Mouse (Mus musculus): ENCODE data around the gene Anxa4.
A peak's percentile ranks its signal among the peaks of the same experiment; 100 is the strongest.

The Anxa4 gene

GRCm38 (mm10) chr6:86793021-86793815 lies at the start of gene Anxa4:
Anxa4 (minus strand) TSS chr6:86793584.
- DNase-seq (ENCODE audit: low spot score in 2 of 2): peak; percentile 86 to 90

DNA sequence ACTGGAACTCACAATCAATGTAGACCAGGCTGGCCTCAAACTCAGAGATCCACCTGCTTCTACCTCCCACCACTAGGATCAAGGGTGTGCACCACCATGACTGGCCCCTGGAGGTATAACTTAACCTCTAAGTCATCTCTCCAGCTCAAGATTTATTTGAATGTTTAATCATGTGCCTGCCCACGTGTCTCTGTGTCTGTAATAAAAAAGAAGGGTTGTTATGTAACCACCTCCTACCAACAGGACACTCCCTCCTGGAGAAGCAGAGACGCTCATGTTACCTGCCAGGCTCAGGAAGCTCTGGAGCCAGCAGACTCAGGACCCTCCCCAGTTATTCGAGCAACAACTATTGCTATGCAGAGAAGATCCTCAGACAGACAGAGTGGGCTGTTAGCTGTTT lies 48.6 kb upstream of the Anxa4 start:
- DNase-seq (ENCODE audit: low spot score in 2 of 2): no peak

GRCm38 (mm10) chr6:86839089-86839488 lies 45.7 kb upstream of the Anxa4 start:
- no peak for DNase-seq (ENCODE audit: low spot score in 2 of 2)

GRCm38 (mm10) chr6:86832802-86833502 lies 39.6 kb upstream of the Anxa4 start:
- peak in 1 of 2 experiments; percentile 63 for DNase-seq (ENCODE audit: low spot score in 2 of 2)

- DNase-seq (ENCODE audit: low spot score in 2 of 2): peak in 1 of 2 experiments; percentile 64
These were observed 37.5 kb upstream of the Anxa4 start for GRCm38 (mm10) chr6:86830738-86831500.

DNA sequence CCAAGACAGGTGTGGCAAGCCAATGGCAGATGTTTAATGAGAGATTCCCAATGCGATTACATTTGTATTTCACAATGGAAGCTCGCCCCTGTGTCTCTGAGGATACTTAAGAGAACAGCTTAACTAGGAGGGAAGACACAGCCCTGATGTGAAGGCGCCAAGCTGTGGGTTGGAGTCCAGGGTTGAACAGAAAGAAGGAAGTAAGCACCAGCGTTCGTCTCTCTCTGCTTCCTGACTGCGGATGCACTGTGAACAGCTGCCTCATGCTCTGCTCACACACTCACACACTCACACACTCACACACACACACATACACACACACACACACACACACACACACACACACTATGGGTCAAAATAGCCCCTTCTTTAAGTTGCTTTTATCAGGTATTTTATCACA lies 36.4 kb upstream of the Anxa4 start:
- no peak for DNase-seq (ENCODE audit: low spot score in 2 of 2)

DNA sequence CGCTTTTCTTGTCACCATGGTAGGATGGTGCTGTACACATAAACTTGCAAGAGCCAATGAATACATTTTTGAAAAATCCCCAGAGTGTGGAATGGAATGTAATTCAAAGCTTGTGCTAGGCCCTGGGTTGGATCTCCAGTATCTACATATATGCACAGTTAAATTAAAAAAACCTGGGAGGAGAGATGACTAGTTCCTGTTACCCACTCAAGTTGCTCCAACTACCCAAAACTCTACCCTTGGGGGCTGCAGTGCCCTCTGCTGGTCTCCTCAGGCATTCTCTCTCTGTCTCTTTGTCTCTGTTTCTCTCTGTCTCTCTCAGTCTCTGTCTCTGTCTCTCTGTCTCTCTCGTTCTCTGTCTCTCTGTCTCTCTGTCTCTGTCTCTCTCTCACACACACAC lies 34.0 kb upstream of the Anxa4 start:
- no peak for DNase-seq (ENCODE audit: low spot score in 2 of 2)

DNA sequence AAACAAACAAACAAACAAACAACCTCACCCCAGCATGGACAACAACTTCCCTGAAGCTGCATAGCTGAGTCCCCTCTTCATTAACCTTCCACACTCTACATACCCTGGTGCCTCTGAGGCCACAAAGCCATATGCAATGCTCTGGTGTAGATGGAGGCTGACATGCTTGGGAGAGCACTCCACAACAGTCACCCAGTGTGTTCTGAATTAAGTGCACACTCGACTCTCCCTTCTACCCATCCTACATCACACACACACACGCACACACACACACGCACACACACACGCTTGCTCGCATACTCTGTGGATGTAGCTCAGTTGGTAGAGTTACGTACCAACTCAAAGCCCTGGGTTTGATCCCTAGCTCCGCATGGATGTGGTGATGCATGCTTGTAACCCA lies 31.0 kb upstream of the Anxa4 start:
- DNase-seq (ENCODE audit: low spot score in 2 of 2): no peak

DNA sequence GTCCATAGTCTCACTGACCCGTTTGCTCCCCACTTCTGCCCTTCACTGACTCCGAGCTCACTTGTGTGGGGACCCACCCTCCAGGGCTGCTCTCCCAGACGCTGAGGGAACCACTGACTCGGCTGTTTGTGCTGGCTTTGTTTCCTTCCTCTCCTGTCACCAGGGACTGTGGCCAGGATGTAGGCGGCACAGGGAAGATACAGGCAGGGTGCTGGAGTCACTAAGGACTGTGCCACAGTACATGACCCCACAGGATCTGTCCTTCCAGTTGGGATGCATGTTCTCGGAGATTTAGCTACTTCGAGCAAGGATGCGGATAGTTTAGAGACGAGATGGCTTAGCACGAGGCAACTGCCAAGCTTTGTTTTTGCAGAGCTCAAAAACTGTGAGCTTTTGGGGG lies 30.4 kb upstream of the Anxa4 start:
- peak in 1 of 2 experiments; percentile 39 for DNase-seq (ENCODE audit: low spot score in 2 of 2)

DNA sequence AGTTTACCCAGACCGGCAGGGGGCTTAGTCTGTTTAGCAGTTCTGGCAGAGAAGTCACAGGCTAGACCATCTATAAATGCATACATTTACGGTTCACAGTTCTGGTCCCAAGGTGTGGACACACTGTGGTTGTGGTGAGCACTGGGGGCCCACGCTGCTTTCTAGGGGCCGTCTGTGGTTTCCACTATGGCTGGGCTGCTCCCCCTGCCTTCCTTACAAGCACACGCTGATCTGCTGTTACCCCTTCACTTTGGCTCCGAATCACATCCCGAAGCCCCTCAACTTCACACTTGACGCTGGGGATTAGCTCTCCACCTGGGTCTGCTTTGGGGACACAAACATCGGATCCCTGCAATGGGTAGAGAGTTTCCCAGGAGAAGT lies 29.7 kb upstream of the Anxa4 start:
- DNase-seq (ENCODE audit: low spot score in 2 of 2): no peak

GRCm38 (mm10) chr6:86822285-86823050 lies 29.1 kb upstream of the Anxa4 start:
- DNase-seq (ENCODE audit: low spot score in 2 of 2): peak in 1 of 2 experiments; percentile 42

GRCm38 (mm10) chr6:86820690-86821089 lies 27.3 kb upstream of the Anxa4 start:
- no peak for DNase-seq (ENCODE audit: low spot score in 2 of 2)

GRCm38 (mm10) chr6:86819926-86820325 lies 26.5 kb upstream of the Anxa4 start:
- DNase-seq (ENCODE audit: low spot score in 2 of 2): no peak

DNA sequence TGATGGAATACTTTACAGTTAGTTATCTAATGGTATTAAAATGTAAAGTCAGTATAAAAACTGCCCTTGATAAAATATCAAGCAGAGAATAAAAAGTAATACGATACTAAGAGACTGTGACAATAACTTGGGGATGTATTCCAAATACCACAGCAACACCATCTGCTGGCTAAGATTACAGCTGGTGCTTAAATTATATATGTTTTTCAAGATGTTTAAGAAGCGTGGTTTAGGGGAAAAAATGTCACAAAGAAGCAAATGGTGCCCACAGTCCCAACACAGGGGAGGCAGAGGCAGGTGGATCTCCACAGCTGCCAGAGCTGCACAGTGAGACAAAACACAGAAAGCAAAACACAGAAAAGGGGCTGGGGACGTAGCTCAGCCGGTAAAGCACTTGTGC lies 25.5 kb upstream of the Anxa4 start:
- DNase-seq (ENCODE audit: low spot score in 2 of 2): no peak

DNA sequence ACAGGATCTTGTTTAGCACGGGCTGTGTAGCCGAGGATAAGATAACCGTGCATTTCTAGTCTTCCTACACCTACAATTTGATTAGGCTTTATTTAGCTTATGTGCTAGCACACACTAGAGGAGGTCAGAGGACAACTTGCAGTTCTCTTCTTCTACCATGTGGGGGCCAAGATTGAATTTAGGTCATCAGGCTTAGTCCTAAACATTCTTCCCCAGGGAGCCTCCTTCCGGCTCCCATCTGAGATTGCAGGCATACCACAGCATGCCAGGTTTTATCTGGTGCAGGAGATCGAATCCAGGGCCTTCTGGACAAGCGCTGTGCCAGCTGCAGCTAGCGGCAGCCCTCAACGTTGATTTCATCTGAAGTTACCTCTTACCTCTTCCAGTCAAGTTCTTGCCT lies 23.2 kb upstream of the Anxa4 start:
- DNase-seq (ENCODE audit: low spot score in 2 of 2): no peak

- DNase-seq (ENCODE audit: low spot score in 2 of 2): no peak
These were observed 22.1 kb upstream of the Anxa4 start for GRCm38 (mm10) chr6:86815436-86815835.

- DNase-seq (ENCODE audit: low spot score in 2 of 2): no peak
These were observed 21.5 kb upstream of the Anxa4 start for GRCm38 (mm10) chr6:86814926-86815325.

DNA sequence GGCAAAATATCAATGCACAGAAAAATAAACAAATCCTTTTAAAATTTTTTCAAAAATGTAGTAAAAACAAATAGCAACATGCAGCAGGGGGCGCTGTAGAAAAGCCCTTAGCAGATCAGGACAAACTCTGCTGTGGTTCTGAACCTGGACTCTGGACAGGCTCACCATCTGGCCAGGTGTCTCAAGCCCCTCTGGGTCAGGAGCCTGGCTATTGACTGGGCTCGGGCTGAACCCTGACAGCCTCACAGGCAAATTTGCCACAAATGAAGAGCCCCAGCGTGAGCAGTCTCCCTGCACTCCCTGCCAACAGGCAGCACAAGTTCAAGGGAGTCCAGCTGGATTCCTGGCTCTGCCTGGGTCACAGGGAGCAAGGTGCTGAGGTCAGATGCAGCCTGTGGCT lies 20.0 kb upstream of the Anxa4 start:
- DNase-seq (ENCODE audit: low spot score in 2 of 2): peak in 1 of 2 experiments; percentile 46

- no peak for DNase-seq (ENCODE audit: low spot score in 2 of 2)
These were observed 19.5 kb upstream of the Anxa4 start for GRCm38 (mm10) chr6:86812919-86813318.

DNA sequence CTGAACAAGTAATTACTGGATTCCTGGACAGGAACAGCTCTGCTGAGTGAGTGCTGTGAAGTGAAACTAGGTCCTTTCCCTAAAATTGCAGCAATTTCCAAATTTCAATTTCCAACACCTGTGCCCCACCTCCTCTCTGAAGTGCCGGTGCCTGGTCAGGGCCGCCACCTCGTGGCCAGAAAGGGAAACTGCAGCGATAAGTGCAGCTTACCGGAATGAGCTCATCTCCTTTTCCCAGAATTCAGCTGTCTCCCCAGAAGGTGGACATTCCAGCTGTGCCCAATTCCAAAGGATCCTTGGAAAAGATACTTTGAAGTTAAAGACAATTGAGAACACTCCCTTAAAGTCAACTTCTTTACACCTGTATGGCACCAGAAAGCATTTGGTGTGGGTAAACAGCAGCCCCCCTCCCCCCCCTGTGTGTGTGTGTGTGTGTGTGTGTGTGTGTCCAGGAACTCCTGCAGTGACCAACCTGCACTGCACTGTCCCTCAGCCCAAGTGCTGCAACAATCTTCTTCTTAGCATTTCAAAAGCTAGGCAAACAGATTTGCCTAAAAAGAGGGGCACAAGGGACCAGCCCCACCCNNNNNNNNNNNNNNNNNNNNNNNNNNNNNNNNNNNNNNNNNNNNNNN lies 13.2 kb upstream of the Anxa4 start:
- DNase-seq (ENCODE audit: low spot score in 2 of 2): peak; percentile 66 to 67

- peak; percentile 9 to 15 for DNase-seq (ENCODE audit: low spot score in 2 of 2)
These were observed 11.3 kb upstream of the Anxa4 start for GRCm38 (mm10) chr6:86804646-86805045.
